Mouse (Mus musculus): ENCODE measurements around the gene Tmem229b.

DNA sequence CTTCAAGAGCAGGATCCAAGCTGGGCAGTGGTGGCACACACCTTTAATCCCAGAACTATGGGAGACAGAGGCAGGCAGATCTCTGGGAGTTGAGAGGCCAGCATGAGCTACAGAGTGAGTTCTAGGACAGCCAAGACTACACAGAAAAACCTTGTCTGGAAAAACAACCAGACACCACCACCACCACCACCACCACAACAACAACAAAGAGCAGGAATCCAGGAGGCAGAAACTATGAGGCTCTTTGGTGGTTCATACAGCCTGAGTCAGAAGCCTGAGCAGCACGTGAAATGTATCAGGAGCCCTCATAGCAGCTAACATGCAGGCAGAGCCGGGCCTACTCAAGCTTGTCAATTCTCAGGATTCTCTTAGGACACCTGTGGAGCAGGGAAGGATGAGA is 26.3 kb downstream of the Tmem229b start:
- TF ChIP-seq RCOR1 (IDR thresholded peaks at IDR 0.05; ENCODE audit: low read depth, low read length) (no peak), CTCF (IDR thresholded peaks at IDR 0.05 in 2 of 3, conservative IDR thresholded peaks at IDR 0.05 in 1 of 3; ENCODE audit: control insufficient read depth in 1 of 3, insufficient read depth in 1 of 3, low read depth in 2 of 3, low read length in 3 of 3, poor library complexity in 1 of 3, severe bottlenecking in 1 of 3) (no peak), EP300 (IDR thresholded peaks at IDR 0.05; ENCODE audit: low read depth in 1 of 2, low read length in 2 of 2) (no peak), MAFK (IDR thresholded peaks at IDR 0.05; ENCODE audit: borderline replicate concordance, low read depth, low read length) (no peak), BHLHE40 (IDR thresholded peaks at IDR 0.05; ENCODE audit: borderline replicate concordance, low read depth, low read length) (no peak), MEF2A (IDR thresholded peaks at IDR 0.05; ENCODE audit: extremely low read depth, insufficient replicate concordance, low read depth, low read length, poor library complexity, severe bottlenecking) (no peak), CHD2 (IDR thresholded peaks at IDR 0.05; ENCODE audit: low read length) (no peak), NELFE (IDR thresholded peaks at IDR 0.05; ENCODE audit: low read depth, low read length) (no peak)

Measured in MEL (cell line).